Mouse (Mus musculus) gastrocnemius, postnatal 10 days (tissue): Measurements from ENCODE around the gene Inpp5a. TPM values are rescaled to one million over a fixed set of nuclear protein-coding genes. Genes with fewer than 3 reads are reported as not detected.
A peak's percentile ranks its signal among the peaks of the same experiment; 100 is the strongest.

ENCODE experiments used
- DNase-seq: peaks from one replicate; pipeline ENCODE4 v3.0.0; 2021; ENCODE audit warnings: mixed read lengths
- long read RNA-seq, 2 experiments: library from polyadenylated mRNA; stranded (forward); transcript quantifications; one replicate each; pipeline ENCODE4 v2.0.0; 2021
- total RNA-seq, 2 experiments: library from RNA; stranded (reverse); gene quantifications; 2 replicates each; pipeline ENCODE4 v1.2.3; 2021

Inpp5a gene
- total RNA-seq = 10 to 100 TPM; 52.5 to 53.3 TPM
- long read RNA-seq, experiment 1, transcript Inpp5a-203 (16 exons, 2,826 nt) = major isoform, 100 of 118 reads
- long read RNA-seq, experiment 1, partial matches to known transcripts = 5 of 118 reads
- long read RNA-seq, experiment 1, other reads (novel, unspliced or antisense) = 11 of 118 reads
- long read RNA-seq, experiment 2, transcript Inpp5a-203 (16 exons, 2,826 nt) = major isoform, 91 of 101 reads
- long read RNA-seq, experiment 2, partial matches to known transcripts = 2 of 101 reads
- long read RNA-seq, experiment 2, other reads (novel, unspliced or antisense) = 7 of 101 reads

DNA sequence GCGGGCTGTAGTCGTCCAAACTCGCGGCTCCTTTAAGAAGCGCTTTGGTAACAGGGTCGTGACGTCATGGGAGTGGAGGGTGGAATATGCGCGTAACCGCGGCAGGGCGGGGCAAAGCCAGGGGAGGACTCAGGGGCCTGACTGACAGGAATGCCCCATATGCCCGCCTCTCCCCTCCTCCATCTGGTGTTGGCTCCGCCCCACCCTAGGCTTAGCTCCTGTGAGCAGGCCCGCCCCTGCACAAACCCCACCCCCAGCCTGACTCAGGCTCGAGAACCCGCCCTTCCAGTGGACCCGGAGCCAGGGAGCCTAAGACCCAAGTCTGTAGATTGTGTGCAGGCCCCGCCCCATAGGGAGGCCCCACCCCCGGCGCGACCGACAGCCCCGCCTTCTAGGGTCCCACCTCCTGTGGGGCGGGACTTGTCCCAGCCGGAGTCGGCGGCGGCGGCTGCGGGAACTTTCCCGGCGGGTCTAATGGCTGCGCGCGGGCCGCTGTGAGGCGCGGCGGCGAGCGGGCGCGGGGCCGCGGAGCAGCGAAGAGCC, at the start of gene Inpp5a:
Gene Inpp5a (plus strand): TSS at position 440 of the 543 bp plus-strand sequence.
- peak; percentile 98 for DNase-seq

GRCm38 (mm10) chr7:139339184-139339583, 49.7 kb upstream of the Inpp5a start:
- no peak for DNase-seq

DNA sequence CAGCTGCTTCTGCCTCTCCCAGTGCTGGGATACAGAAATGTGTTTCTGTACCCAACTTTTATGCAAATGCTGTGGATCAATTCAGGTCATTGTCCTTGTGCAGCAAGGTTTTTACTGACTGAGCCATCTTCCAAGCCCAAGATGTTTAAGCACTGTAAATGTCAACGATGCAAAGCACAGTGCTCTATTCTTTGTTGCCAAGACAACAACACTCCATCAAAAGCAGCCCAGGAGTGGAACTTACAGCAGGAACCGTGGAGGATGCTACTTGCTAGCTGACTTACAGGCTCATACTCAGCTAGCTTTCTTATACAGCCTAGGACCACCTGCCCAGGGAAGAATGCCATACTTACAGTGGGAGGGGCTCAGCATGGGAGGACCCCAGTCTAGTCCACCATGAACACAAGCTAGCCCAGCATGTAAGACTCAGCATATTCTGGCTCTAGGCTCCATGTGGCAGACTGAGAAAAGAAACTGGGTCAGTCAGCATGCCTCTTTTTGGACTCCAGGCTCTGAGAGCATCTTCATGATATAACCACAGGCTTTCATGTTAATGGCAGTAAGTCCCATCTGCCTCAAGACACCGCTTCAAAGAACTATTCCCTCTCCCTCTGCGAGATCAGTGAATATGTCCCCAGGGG, 47.8 kb upstream of the Inpp5a start:
- DNase-seq = no peak

DNA sequence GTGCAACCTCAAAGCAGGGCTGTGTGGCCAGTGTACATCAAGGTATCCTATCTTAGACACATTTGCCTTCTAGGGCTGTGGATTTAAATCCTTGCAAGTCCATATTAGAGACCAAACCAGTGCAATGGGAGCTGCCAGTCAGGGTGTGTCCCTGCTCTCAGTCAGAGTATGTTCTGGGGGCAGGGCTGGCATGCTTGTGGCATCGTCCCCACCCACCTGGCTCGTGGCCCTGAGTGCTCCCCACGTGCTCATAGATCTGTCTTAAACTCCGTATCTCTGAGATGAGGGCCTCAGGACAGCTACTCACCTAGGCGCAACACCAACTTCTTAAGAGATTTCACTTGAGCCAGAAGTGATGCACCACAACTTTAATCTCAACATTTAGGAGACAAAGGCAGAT, 46.1 kb upstream of the Inpp5a start:
- no peak for DNase-seq

DNA sequence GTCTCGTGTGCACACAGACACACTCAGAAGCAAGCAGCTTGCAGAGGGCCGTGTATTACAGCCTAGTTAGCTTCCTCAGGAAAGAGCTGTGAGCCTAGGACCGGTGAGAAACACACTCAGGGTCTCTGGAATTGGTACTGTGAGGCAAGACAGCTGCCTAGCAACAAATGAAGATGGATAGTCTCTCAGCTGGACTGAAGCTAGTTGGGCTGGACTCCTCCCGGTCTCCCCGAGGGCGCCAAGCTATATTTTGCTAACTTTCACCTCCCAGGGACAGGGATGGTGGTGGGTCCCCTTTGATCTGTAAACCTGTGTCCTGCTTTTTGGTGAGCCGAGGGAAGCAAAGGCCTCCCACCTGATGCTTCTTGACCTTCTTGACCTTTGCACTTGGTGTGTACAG, 41.9 kb upstream of the Inpp5a start:
- no peak for DNase-seq

DNA sequence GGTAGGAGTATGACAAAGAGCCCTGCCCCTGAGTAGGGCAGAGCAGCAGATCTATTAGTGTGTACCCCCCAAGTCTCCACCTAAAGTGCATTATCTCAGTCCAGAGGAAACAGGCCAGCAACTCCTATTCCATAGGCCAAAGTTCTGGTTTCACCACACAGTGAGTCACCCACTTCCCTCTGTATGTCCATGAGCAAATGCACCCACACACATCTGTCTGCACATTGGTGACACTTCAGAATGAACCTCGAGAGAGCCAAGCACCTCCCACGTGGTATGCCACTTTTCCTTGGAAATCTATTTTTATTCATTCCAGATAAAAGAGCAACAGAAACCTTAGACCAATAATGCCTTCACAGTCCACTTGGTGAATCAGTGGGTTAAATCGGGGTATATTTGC, 38.3 kb upstream of the Inpp5a start:
- DNase-seq = no peak

GRCm38 (mm10) chr7:139354370-139355139, 34.4 kb upstream of the Inpp5a start:
- no peak for DNase-seq

GRCm38 (mm10) chr7:139357043-139357442, 31.9 kb upstream of the Inpp5a start:
- DNase-seq = no peak

DNA sequence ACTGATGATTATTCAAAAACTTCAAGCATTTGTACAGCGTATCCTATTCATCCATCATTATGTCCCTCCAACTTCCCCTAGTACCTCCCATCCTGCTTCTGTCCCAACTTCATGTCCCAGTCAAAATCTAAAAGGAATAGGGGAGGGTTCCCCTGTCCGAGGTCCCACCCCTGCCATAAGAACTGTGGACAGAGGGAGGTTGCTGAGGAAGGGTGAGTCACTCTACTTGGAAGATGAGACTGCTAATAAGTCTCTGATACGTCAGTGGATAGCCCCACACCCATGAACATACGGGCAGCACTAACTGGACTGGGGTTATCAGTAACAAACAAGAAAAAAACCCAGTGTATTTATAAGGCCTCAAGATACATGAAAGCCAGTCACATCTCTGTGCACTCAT, 29.0 kb upstream of the Inpp5a start:
- no peak for DNase-seq

DNA sequence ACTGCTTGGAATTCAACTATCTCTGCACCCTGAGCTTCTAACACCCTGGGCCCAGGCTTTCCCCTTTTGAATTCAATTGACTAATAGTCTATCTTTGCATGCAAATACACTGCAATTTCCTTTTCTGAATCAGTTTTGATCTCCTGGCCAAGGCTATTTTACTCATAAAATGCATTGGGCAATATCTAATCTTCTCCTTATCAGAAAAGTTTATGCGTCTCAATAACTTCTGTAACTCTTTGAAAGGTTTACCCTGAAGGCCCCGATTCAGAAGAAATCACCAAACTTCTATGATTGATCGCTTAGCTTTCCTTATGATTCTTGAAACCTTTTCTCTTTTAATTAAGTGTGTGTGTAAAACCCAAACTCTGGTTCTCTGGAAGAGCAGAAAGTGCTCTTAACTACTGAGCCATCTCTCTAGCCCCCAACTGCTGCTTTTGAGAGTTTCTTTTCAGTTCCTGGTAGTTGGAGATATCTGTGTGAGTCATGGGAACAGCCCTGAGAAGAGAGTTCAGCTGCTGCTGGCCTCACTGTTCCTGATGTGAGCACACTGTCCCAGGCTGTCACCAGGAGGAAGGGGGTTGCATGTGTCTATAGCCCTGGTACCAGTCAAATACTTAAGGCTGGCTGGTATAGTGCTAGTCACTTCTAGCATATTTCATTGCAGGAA, 27.9 kb upstream of the Inpp5a start:
- DNase-seq = no peak

GRCm38 (mm10) chr7:139361799-139362198, 27.1 kb upstream of the Inpp5a start:
- no peak for DNase-seq

DNA sequence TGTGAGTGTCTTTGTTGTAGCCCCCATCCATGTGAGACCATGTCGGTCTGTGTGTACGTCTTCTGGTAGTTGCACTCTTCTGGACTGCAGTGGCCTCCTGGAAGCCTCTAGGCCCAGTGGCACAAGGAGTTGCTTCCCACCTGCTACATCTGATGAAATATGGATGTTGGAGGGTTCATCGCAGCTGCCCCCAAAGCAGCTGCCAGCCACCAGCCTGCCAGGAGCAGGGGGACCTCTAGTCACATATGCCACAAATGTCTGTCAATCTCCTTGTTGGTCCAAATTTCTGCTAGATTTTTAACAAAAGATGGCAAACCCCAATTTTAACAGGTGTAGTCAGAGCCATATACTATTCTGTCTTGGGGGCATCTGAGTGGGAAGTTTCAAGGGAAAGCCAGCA, 26.4 kb upstream of the Inpp5a start:
- no peak for DNase-seq

DNA sequence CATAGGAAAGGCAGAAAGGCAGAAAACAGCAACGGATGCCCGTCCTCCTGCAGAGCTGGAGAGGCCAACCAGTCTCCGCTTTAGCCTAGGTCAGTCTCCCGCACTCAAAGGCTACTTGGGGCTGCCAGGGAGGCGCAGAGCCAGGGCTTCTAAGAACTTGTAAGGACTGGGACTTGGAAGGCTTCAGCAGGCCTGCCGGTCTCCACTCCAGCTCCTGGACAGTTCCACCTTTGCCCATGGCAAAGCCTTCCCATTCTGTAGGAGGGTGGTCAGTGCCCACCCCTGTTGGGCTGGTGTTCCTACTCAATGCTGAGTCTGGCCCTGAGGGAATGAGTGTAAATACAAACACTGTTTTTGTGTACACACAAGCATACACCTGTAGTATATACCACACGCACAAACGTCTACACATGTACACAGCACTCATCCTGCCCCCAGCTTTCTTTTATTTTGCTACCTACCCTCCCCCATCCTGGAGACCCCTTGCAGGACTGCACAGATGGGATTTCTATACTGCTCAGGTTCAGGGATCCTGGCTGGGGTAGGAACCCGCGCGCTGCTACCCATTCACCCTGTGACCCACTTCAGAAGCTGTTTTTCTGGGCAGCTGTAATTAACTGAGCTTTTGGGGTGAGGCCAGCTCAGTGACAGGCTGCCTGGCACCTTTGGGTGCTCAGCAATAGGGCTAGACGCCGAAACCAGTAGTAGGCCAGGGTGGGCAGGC, 25.5 kb upstream of the Inpp5a start:
- DNase-seq = peak; percentile 47

GRCm38 (mm10) chr7:139364005-139364557, 24.8 kb upstream of the Inpp5a start:
- peak; percentile 66 for DNase-seq

DNA sequence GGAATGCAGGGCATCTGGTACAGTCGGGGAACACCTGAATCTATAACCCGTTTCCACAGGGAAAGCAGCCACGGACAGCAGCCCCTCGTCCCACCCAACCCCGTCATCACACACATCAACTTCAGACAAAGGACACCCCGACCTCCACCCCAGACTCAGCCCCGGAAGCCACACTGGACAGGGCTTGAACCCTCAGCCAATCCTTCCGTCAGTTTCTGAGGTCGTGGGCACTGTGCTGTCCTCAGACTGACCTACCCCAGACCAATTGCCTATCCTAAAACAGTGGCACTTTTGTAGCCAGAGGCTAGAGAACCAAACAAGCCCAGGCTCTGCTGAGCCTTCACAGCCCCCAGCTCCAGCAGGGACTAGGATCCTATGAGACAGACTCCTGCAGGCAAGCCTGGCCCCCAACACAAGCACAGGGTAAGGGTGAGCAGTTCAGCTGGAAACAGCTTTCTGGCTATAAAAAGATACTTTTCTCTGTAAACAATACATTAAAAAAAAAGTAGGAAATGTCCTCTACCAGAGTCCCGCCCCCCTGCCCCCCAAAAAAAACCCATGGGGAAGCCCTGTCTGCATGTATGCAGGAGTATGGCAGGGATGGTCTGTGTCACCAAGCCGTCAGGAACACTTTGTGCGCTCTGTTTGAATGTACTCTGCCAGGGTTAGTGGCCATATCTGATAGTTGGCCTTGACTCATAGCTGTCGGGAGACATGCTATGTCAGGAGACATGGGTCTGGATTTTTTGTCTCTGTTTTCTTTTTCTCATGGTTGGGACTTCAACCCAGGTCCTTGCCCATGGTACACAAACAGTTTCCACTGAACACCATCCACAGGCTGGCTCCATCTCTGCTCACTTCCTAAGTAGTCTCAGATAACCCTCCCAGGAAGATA, 23.7 kb upstream of the Inpp5a start:
- DNase-seq = no peak

DNA sequence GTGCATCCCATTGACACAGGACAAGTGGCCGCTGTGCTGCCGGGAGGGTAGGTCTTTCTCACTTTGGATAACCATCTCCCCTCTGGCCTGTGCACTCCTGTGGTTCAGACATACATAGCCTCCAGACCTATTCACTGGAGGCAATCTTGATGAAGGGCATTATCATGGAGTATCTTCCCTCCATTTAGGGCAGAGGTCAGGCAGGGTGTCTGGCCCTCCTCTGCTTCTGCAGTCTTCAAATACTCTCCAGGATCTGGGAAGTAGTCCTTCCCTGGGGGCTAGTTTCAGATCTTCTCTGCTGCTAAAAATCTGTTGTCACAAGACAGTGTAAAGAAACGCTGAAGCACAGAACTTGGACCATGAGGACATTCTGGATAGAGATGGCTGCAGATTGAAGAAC, 22.8 kb upstream of the Inpp5a start:
- DNase-seq = no peak

- no peak for DNase-seq
These were observed 22.4 kb upstream of the Inpp5a start for GRCm38 (mm10) chr7:139366549-139366948.

DNA sequence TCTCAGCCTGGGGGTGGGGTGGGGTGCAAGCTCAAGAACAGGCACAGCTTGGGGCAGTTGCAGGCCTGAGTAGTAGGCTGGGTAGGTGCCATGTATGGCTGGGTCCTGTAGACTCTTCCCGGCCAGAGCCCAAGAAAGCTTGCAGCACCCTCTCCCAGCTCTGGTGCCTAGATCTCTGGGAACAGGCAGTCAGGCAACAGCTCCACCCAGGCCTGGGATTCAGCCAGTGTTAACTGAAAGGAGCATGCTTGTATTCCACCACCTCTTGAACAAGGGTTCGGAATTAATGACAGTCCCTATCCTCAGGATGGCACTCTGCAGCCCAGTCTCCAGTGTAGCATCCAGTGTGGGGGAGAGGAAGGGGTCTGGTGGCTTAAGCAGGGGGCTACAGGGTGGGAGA, 20.7 kb upstream of the Inpp5a start:
- DNase-seq = peak; percentile 42

DNA sequence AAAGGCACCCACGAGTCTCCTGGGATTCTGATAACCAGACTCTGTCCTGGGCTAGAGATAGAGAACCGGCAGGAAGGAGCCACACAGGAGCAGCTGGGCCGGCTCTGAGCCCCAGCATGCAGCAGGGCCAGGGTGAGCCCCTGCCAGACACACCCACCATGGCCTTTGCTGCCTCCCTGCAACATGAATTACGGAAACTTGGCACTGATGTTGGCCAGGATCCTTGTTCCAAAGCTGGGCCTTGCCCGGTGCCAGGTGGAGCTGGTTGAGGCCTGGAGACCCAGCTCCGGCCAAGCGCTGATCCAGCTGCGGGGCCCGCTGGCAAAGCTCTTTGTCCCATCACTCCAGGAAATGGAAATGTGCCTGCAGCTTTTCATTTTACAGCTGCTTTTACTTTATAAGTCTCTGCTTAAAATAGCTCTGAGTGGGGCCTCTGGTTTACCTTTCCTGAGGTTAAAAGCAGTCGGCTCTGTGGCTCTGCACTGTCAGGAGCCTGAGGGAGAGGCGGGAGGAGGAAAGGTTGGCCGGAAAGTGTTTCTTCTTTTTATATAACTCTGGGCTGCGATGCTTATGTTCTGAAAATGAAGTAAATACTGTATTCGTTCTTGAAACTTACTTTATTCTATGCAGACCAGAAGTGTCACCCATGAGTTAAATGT, 20.1 kb upstream of the Inpp5a start:
- peak; percentile 83 for DNase-seq
